Mouse (Mus musculus) CH12.LX (cell line): ENCODE data around the gene Amigo1. TPM values are rescaled to one million over a fixed set of nuclear protein-coding genes. Genes with fewer than 3 reads are reported as not detected.

Source experiments
- DNase-seq: peaks from one replicate; pipeline ENCODE4 v3.0.0-alpha.2; 2013; ENCODE audit errors: extremely low read depth
- H3K27ac ChIP-seq: 2 replicates; pipeline ENCODE4 v1.5.1; 2012; ENCODE audit warnings: low read depth, mild to moderate bottlenecking, control low read depth, moderate library complexity; ENCODE audit not compliant: insufficient read depth
- H3K27me3 ChIP-seq: replicated peaks from 2 replicates; pipeline ENCODE3; 2012; ENCODE audit warnings: inconsistent platforms
- H3K36me3 ChIP-seq, 2 experiments: replicated peaks in 1 of 2; 2 replicates each; pipeline versions ENCODE3 to v1.6.1; 2012; ENCODE audit warnings: inconsistent platforms in 1 of 2, low read length in 1 of 2, mild to moderate bottlenecking in 1 of 2, mixed read lengths in 1 of 2, moderate library complexity in 1 of 2; ENCODE audit not compliant: control insufficient read depth in 1 of 2, insufficient read depth in 1 of 2
- H3K4me1 ChIP-seq, 2 experiments: 2 replicates each; pipeline ENCODE4 v1.6.1; 2012; ENCODE audit warnings: inconsistent platforms in 1 of 2, moderate library complexity in 1 of 2; ENCODE audit not compliant: insufficient read depth in 2 of 2, control insufficient read depth in 1 of 2
- H3K4me2 ChIP-seq: 2 replicates; pipeline ENCODE4 v1.6.1; 2012; ENCODE audit warnings: low read depth, mild to moderate bottlenecking, control low read depth; ENCODE audit not compliant: poor library complexity, insufficient read depth, severe bottlenecking
- H3K4me3 ChIP-seq, 3 experiments: fragments of 150-350 bp in 1 of 3; sonication (generic) in 1 of 3; replicated peaks in 1 of 3; 2 replicates each; pipeline versions ENCODE3 to v1.5.1; 2011 to 2012; ENCODE audit warnings: low read depth in 2 of 3, low read length in 2 of 3, mild to moderate bottlenecking in 2 of 3, moderate library complexity in 2 of 3, control low read depth in 1 of 3, improper control_type of control experiment in 1 of 3, inconsistent platforms in 1 of 3, mixed read lengths in 1 of 3; ENCODE audit not compliant: poor library complexity in 1 of 3
- H3K79me2 ChIP-seq: replicated peaks from 2 replicates; pipeline ENCODE4 v1.6.1; 2012; ENCODE audit warnings: mild to moderate bottlenecking, moderate library complexity; ENCODE audit not compliant: control insufficient read depth, poor library complexity, insufficient read depth, severe bottlenecking; ENCODE audit errors: extremely low read depth
- H3K9ac ChIP-seq: 2 replicates; pipeline ENCODE4 v1.6.1; 2012; ENCODE audit warnings: low read depth, mild to moderate bottlenecking, control low read depth, moderate library complexity; ENCODE audit not compliant: insufficient read depth
- H3K9me3 ChIP-seq: replicated peaks from 2 replicates; pipeline ENCODE3; 2012; ENCODE audit warnings: low read length, inconsistent platforms, mixed read lengths
- BHLHE40 ChIP-seq: IDR thresholded peaks from 2 replicates; pipeline ENCODE4 v1.6.1; 2011; ENCODE audit warnings: mild to moderate bottlenecking, low read depth, low read length, improper control_type of control experiment
- CHD1 ChIP-seq: IDR thresholded peaks from 2 replicates; pipeline ENCODE4 v1.6.1; 2012; ENCODE audit warnings: low read depth, low read length, improper control_type of control experiment, inconsistent platforms
- CHD2 ChIP-seq: IDR thresholded peaks from 2 replicates; pipeline ENCODE4 v1.6.1; 2011; ENCODE audit warnings: low read length, improper control_type of control experiment
- E2F4 ChIP-seq: IDR thresholded peaks from 2 replicates; pipeline ENCODE4 v1.6.1; 2011; ENCODE audit warnings: low read depth, low read length, improper control_type of control experiment; ENCODE audit not compliant: insufficient replicate concordance
- GABPA ChIP-seq: IDR thresholded peaks from 2 replicates; pipeline ENCODE4 v1.6.1; 2012; ENCODE audit warnings: low read depth, low read length, improper control_type of control experiment, inconsistent platforms; ENCODE audit not compliant: insufficient replicate concordance
- IRF4 ChIP-seq: IDR thresholded peaks from 2 replicates; pipeline ENCODE4 v1.6.1; 2014; ENCODE audit warnings: low read depth, mild to moderate bottlenecking, inconsistent platforms, low read length, improper control_type of control experiment
- JUN ChIP-seq: IDR thresholded peaks from 2 replicates; pipeline ENCODE4 v1.6.1; 2011; ENCODE audit warnings: low read depth, mild to moderate bottlenecking, low read length, improper control_type of control experiment, moderate library complexity; ENCODE audit not compliant: insufficient read depth
- MAFK ChIP-seq: IDR thresholded peaks from 2 replicates; pipeline ENCODE4 v1.6.1; 2011; ENCODE audit warnings: low read length, improper control_type of control experiment; ENCODE audit not compliant: insufficient replicate concordance
- MAX ChIP-seq: IDR thresholded peaks from 2 replicates; pipeline ENCODE4 v1.6.1; 2011; ENCODE audit warnings: low read length, improper control_type of control experiment
- MEF2A ChIP-seq: IDR thresholded peaks from 2 replicates; pipeline ENCODE4 v1.6.1; 2014; ENCODE audit warnings: low read depth, mild to moderate bottlenecking, inconsistent platforms, low read length, improper control_type of control experiment, borderline replicate concordance
- POLR2AphosphoS2 ChIP-seq: IDR thresholded peaks from 2 replicates; pipeline ENCODE4 v1.6.1; 2011; ENCODE audit warnings: low read depth, low read length, improper control_type of control experiment
- SIN3A ChIP-seq: IDR thresholded peaks from 2 replicates; pipeline ENCODE4 v1.6.1; 2012; ENCODE audit warnings: low read length, improper control_type of control experiment, inconsistent platforms
- TCF12 ChIP-seq: IDR thresholded peaks from 2 replicates; pipeline ENCODE4 v1.6.1; 2014; ENCODE audit warnings: low read depth, mild to moderate bottlenecking, inconsistent platforms, low read length, improper control_type of control experiment
- ZC3H11A ChIP-seq: IDR thresholded peaks from 2 replicates; pipeline ENCODE4 v1.6.1; 2012; ENCODE audit warnings: low read depth, mild to moderate bottlenecking, inconsistent platforms, low read length, improper control_type of control experiment
- dilution Hi-C: fragments of 300-500 bp; cut with MboI; formaldehyde crosslinking; loops from 2 replicates; pipeline ENCODE4 v1.14.3; 2020; ENCODE audit warnings: low sequenced_read_pairs; ENCODE audit not compliant: extremely low pct_unique_long_range_greater_than_20kb, extremely low pct_ligation_motif_present
- in situ Hi-C: fragments of 300-500 bp; cut with MboI; formaldehyde crosslinking; loops from 3 replicates; pipeline ENCODE4 v1.14.3; 2019; ENCODE audit warnings: low sequenced_read_pairs, low pct_ligation_motif_present, low pct_unique_long_range_greater_than_20kb, mixed read lengths
- polyA plus RNA-seq: library from polyadenylated mRNA; unstranded; fragments of >175 nt; gene quantifications from 2 replicates; pipeline ENCODE4 v1.2.1, GENCODE M21; 2012; ENCODE audit warnings: low read depth; ENCODE audit not compliant: insufficient read length
- total RNA-seq, 2 experiments: library from RNA; depleted of rRNA; stranded (reverse); fragments of 300-350 nt in 1 of 2; fragments of >200 nt in 1 of 2; gene quantifications; 2 replicates each; pipeline ENCODE4 v1.2.3; 2012 to 2014

Amigo1 gene
- total and polyA plus RNA-seq, 3 experiments = 0.21 to 0.59 TPM; not detected in 1

- H3K4me2 ChIP-seq = no peak overlapping the region
- H3K36me3 ChIP-seq = no peaks in the 10 kb centered on the region
- peaks cover 91% of the 10 kb centered on the region for H3K27me3 ChIP-seq
- H3K4me3 ChIP-seq = no peak overlapping the region
- dilution Hi-C loops (no loop called here), in situ Hi-C loops (no loop called here)
- TF ChIP-seq MEF2A (no peak), TCF12 (no peak), SIN3A (no peak), ZC3H11A (no peak), E2F4 (no peak), POLR2AphosphoS2 (no peak), MAFK (no peak), CHD2 (no peak)
- no peaks in the 10 kb centered on the region for H3K9me3 ChIP-seq
- no peaks in the 10 kb centered on the region for H3K4me1 ChIP-seq
- H3K27ac ChIP-seq = no peak overlapping the region
- no peak overlapping the region for H3K9ac ChIP-seq
- no peak for DNase-seq
- H3K79me2 ChIP-seq = no peaks in the 10 kb centered on the region
Observed at GRCm38 (mm10) chr3:108220661-108221060, 34.5 kb downstream of the Amigo1 start.

GRCm38 (mm10) chr3:108225711-108226557 lies 39.8 kb downstream of the Amigo1 start:
- H3K27ac ChIP-seq = no peak overlapping the region
- peaks cover 3% of the 10 kb centered on the region for H3K9me3 ChIP-seq
- no peak for DNase-seq
- no peaks in the 10 kb centered on the region for H3K79me2 ChIP-seq
- H3K9ac ChIP-seq = no peak overlapping the region
- dilution Hi-C loops = no loop called here
- H3K4me3 ChIP-seq = no peak overlapping the region
- H3K36me3 ChIP-seq = no peaks in the 10 kb centered on the region
- TF ChIP-seq MAX (no peak), IRF4 (no peak), BHLHE40 (no peak), CHD1 (no peak), MEF2A (no peak), GABPA (no peak), ZC3H11A (no peak), JUN (no peak)
- TF ChIP-seq, all 38 proteins: peak for 0
- in situ Hi-C loops = no loop called here
- Histone ChIP-seq H3K4me1 (no peaks in the 10 kb centered on the region), H3K27me3 (peaks cover 55% of the 10 kb centered on the region), H3K4me2 (peak overlapping the region; percentile 56; the same call in 1 of the 2 replicates)
